Mouse (Mus musculus) gastrocnemius, adult 8-10 months (tissue): ENCODE data around the gene Tmem221. TPM values are rescaled to one million over a fixed set of nuclear protein-coding genes. Genes with fewer than 3 reads are reported as not detected.

Source experiments
- DNase-seq, 2 experiments: peaks; one replicate each; pipeline ENCODE4 v3.0.0; 2022; ENCODE audit warnings: low spot score in 2 of 2
- total RNA-seq, 4 experiments: library from RNA; stranded (reverse); gene quantifications; 2 replicates each; pipeline ENCODE4 v1.2.4; 2022

Gene Tmem221
- total RNA-seq, 4 experiments from 2014 or later: not detected

- DNase-seq: no peak
Observed at GRCm38 (mm10) chr8:71579009-71579408, 20.3 kb upstream of the Tmem221 start.

- DNase-seq: no peak
Observed at GRCm38 (mm10) chr8:71577856-71578387, 19.3 kb upstream of the Tmem221 start.

GRCm38 (mm10) chr8:71575020-71575419 lies 16.3 kb upstream of the Tmem221 start:
- DNase-seq: no peak

- no peak for DNase-seq
Observed at GRCm38 (mm10) chr8:71574426-71574825, 15.8 kb upstream of the Tmem221 start.

- peak in 1 of 2 experiments; percentile 52 for DNase-seq
Observed at GRCm38 (mm10) chr8:71572847-71573633, 14.4 kb upstream of the Tmem221 start.

GRCm38 (mm10) chr8:71572077-71572476 lies 13.4 kb upstream of the Tmem221 start:
- no peak for DNase-seq

GRCm38 (mm10) chr8:71570291-71570954 lies 11.8 kb upstream of the Tmem221 start:
- DNase-seq: peak; percentile 82 to 88

GRCm38 (mm10) chr8:71569366-71570290 lies 11.0 kb upstream of the Tmem221 start:
- DNase-seq: peak; percentile 79 to 84

- no peak for DNase-seq
Observed at GRCm38 (mm10) chr8:71568941-71569340, 10.3 kb upstream of the Tmem221 start.

GRCm38 (mm10) chr8:71568387-71568937 lies 9.8 kb upstream of the Tmem221 start, which contains the start of gene Slc27a1:
Gene Slc27a1 (plus strand): TSS chr8:71568882.
- peak; percentile 60 to 81 for DNase-seq

- no peak for DNase-seq
Observed at GRCm38 (mm10) chr8:71567587-71567986, 8.9 kb upstream of the Tmem221 start.

GRCm38 (mm10) chr8:71566501-71566900 lies 7.8 kb upstream of the Tmem221 start, which contains the start of gene Nxnl1:
Gene Nxnl1 (minus strand): TSS chr8:71566601.
- no peak for DNase-seq

- DNase-seq: no peak
Observed at GRCm38 (mm10) chr8:71563992-71564391, 5.3 kb upstream of the Tmem221 start.

- peak; percentile 66 to 72 for DNase-seq
Observed at GRCm38 (mm10) chr8:71562751-71563150, 4.1 kb upstream of the Tmem221 start.

- no peak for DNase-seq
Observed at GRCm38 (mm10) chr8:71561401-71561800, 2.7 kb upstream of the Tmem221 start.

- no peak for DNase-seq
Observed at GRCm38 (mm10) chr8:71560765-71561164, 2.1 kb upstream of the Tmem221 start.

GRCm38 (mm10) chr8:71560071-71560470 lies 1.4 kb upstream of the Tmem221 start:
- DNase-seq: no peak

GRCm38 (mm10) chr8:71558958-71559690 lies 453 bp upstream of the Tmem221 start:
- peak in 1 of 2 experiments; percentile 33 for DNase-seq

- DNase-seq: no peak
Observed at GRCm38 (mm10) chr8:71554644-71555043, 4.0 kb downstream of the Tmem221 start.

GRCm38 (mm10) chr8:71554001-71554400 lies 4.7 kb downstream of the Tmem221 start:
- no peak for DNase-seq
